Mouse (Mus musculus) neutrophil, adult 65 days (primary cell): ENCODE measurements around the gene Atp6v0a1. TPM values are rescaled to one million over a fixed set of nuclear protein-coding genes. Genes with fewer than 3 reads are reported as not detected.

Experiments used
- total RNA-seq: library from RNA; stranded (reverse); gene quantifications from 2 replicates; pipeline ENCODE4 v1.2.4, GENCODE M21; 2023

The Atp6v0a1 gene
- total RNA-seq: 85.5 and 131 TPM in 2 replicates

GRCm38 (mm10) chr11:101009046-101009887 is at the start of gene Atp6v0a1:
Gene Atp6v0a1 (plus strand): TSS chr11:101009452.

GRCm38 (mm10) chr11:100970557-100970937 is 38.7 kb upstream of the Atp6v0a1 start, which contains the start of gene Cavin1:
Gene Cavin1 (minus strand): TSS chr11:100970887.

GRCm38 (mm10) chr11:101069391-101070188 is 60.3 kb downstream of the Atp6v0a1 start, which contains the start of gene Naglu:
Gene Naglu (plus strand): TSS chr11:101070012.

GRCm38 (mm10) chr11:101078121-101078520 is 68.9 kb downstream of the Atp6v0a1 start, which contains the start of gene Hsd17b1:
Gene Hsd17b1 (plus strand): TSS chr11:101078411.

GRCm38 (mm10) chr11:101082208-101083082 is 73.2 kb downstream of the Atp6v0a1 start, which contains the start of gene Coasy:
Gene Coasy (plus strand): TSS chr11:101082565.

GRCm38 (mm10) chr11:101086756-101087681 is 77.8 kb downstream of the Atp6v0a1 start, which contains the start of gene Mlx:
Gene Mlx (plus strand): TSS chr11:101087277.

GRCm38 (mm10) chr11:101095314-101096024 is 86.2 kb downstream of the Atp6v0a1 start, which contains the start of gene Psmc3ip:
Gene Psmc3ip (minus strand): TSS chr11:101095436.

Other genes with a start within 250 kb of the Atp6v0a1 start
- not detected in 2 replicates for gene Kcnh4, start 249.5 kb upstream of the Atp6v0a1 start, total RNA-seq
- not detected in 2 replicates for gene Hcrt, start 246.5 kb upstream of the Atp6v0a1 start, total RNA-seq
- 8.8 and 13.0 TPM in 2 replicates for gene Ghdc, start 238.5 kb upstream of the Atp6v0a1 start, total RNA-seq
- gene Stat5b, start 158.7 kb upstream of the Atp6v0a1 start, total RNA-seq: 82.0 and 86.7 TPM in 2 replicates
- gene Stat5a, start 150.1 kb upstream of the Atp6v0a1 start, total RNA-seq: 24.8 and 31.5 TPM in 2 replicates
- 385 and 488 TPM in 2 replicates for gene Stat3, start 69.9 kb upstream of the Atp6v0a1 start, total RNA-seq
- 0.48 and 0.98 TPM in 2 replicates for gene Cavin1, start 38.6 kb upstream of the Atp6v0a1 start, total RNA-seq
- 6.4 and 8.0 TPM in 2 replicates for gene Naglu, start 60.6 kb downstream of the Atp6v0a1 start, total RNA-seq
- 1.2 and 1.9 TPM in 2 replicates for gene Hsd17b1, start 69.0 kb downstream of the Atp6v0a1 start, total RNA-seq
- gene Coasy, start 73.1 kb downstream of the Atp6v0a1 start, total RNA-seq: 9.2 and 9.9 TPM in 2 replicates
- 34.2 and 43.5 TPM in 2 replicates for gene Mlx, start 77.8 kb downstream of the Atp6v0a1 start, total RNA-seq
- 3.6 and 3.7 TPM in 2 replicates for gene Psmc3ip, start 86.0 kb downstream of the Atp6v0a1 start, total RNA-seq
- 24.0 and 28.6 TPM in 2 replicates for gene Retreg3, start 110.4 kb downstream of the Atp6v0a1 start, total RNA-seq
- 9.6 and 12.6 TPM in 2 replicates for gene Tubg1, start 110.5 kb downstream of the Atp6v0a1 start, total RNA-seq
- 0.59 and 1.2 TPM in 2 replicates for gene Tubg2, start 146.5 kb downstream of the Atp6v0a1 start, total RNA-seq
- gene Cntnap1, start 161.1 kb downstream of the Atp6v0a1 start, total RNA-seq: 0.66 TPM in 2 replicates
- gene Plekhh3, start 161.9 kb downstream of the Atp6v0a1 start, total RNA-seq: 1.9 and 2.7 TPM in 2 replicates
- gene Ccr10, start 166.0 kb downstream of the Atp6v0a1 start, total RNA-seq: 0.29 and 0.63 TPM in 2 replicates
- 36.3 and 45.9 TPM in 2 replicates for gene Ezh1, start 217.0 kb downstream of the Atp6v0a1 start, total RNA-seq
- 0.41 TPM in 1 of 2 replicates, not detected in the other for gene Ramp2, start 236.6 kb downstream of the Atp6v0a1 start, total RNA-seq
- gene Vps25, start 244.3 kb downstream of the Atp6v0a1 start, total RNA-seq: 63.2 and 66.1 TPM in 2 replicates